8 mouse cellular contexts compared by ENCODE assay signal in the genomic region with DNA sequence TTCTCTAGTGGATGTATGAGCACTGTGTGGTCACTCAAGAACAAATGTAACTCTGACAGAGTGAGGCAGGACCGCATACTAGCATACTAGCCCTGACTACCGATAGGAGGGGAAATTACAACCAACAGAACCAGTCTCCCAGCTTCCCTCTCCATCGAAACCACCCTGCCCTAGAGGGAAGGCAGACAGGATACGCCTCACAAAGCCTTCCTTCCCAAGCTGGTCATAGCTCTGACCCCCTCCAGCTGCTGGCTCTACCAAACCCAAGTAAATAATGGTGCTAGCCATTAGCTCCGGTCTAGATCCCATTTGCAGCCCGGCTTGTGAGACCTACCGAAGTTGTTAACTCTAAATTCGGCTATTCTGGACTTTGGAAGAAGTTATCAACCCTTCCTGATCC. TPM values are rescaled to one million over a fixed set of nuclear protein-coding genes. Genes with fewer than 3 reads are reported as not detected.
A peak's percentile ranks its signal among the peaks of the same experiment; 100 is the strongest.
DNase-seq lines count a peak whose midpoint lies in the region; ATAC-seq lines count a peak whose summit lies in the region.

No protein-coding gene starts in this region.

- H3K4me3 ChIP-seq in embryonic facial prominence, embryonic 10.5 days, result peak overlapping the region; percentile 99
- peak overlapping the region; percentile 99 for H3K4me3 ChIP-seq in hindbrain, embryonic 12.5 days

- H3K27ac ChIP-seq in embryonic facial prominence, embryonic 10.5 days (replicated peaks), result no peak overlapping the region
- H3K27ac ChIP-seq in hindbrain, embryonic 12.5 days, result no peak overlapping the region

- peaks cover 41% of the 10 kb centered on the region for H3K4me1 ChIP-seq in embryonic facial prominence, embryonic 10.5 days
- peaks cover 31% of the 10 kb centered on the region for H3K4me1 ChIP-seq in hindbrain, embryonic 12.5 days

- peak; percentile 37 to 42 for DNase-seq in heart, adult 18-20 months
- no peak for DNase-seq in heart, postnatal 36 days
- DNase-seq in embryonic facial prominence, embryonic 10.5 days (ENCODE audit: low spot score), result peak; percentile 20
- DNase-seq in lung, postnatal 10 days, result peak; percentile 30
- DNase-seq in T-cell, adult 2 months (ENCODE audit: low spot score), result no peak
- no peak for DNase-seq in ovary, postnatal 14 days (ENCODE audit: low spot score)
- no peak for DNase-seq in urinary bladder, postnatal 4 days (ENCODE audit: low spot score in 2 of 2)

- H3K9me3 ChIP-seq in embryonic facial prominence, embryonic 10.5 days, result no peaks in the 10 kb centered on the region
- no peaks in the 10 kb centered on the region for H3K9me3 ChIP-seq in hindbrain, embryonic 12.5 days (replicated peaks)

- H3K36me3 ChIP-seq in embryonic facial prominence, embryonic 10.5 days (replicated peaks), result peaks cover 30% of the 10 kb centered on the region
- no peaks in the 10 kb centered on the region for H3K36me3 ChIP-seq in hindbrain, embryonic 12.5 days

- ATAC-seq in hindbrain, embryonic 12.5 days (ENCODE audit: low FRiP score), result no peak

- H3K9ac ChIP-seq in hindbrain, embryonic 12.5 days, result peak overlapping the region; percentile 97

- H3K4me2 ChIP-seq in hindbrain, embryonic 12.5 days (replicated peaks), result peak overlapping the region; percentile 93

- H3K27me3 ChIP-seq in embryonic facial prominence, embryonic 10.5 days (replicated peaks; ENCODE audit: low read depth, poor library complexity, severe bottlenecking), result no peaks in the 10 kb centered on the region
- H3K27me3 ChIP-seq in hindbrain, embryonic 12.5 days, result no peaks in the 10 kb centered on the region

- 26% methylated on average over 8 of the region's 8 CpGs for WGBS in embryonic facial prominence, embryonic 10.5 days
- 29% methylated on average over 8 of the region's 8 CpGs for WGBS in hindbrain, embryonic 12.5 days

- intact Hi-C loops in heart, postnatal 36 days (cut with DNase I), result no loop called here

RNA-seq across cellular contexts. Expression of gene Gm5767, which starts 55.5 kb away (rescaled TPM):
- total RNA-seq in heart, adult 18-20 months (2021), result not detected
- not detected for total RNA-seq in heart, postnatal 36 days (2021)
- not detected in 2 replicates for polyA plus RNA-seq in embryonic facial prominence, embryonic 10.5 days (2016; fragmentation: Nextera tagmentation; extraction: Ambion mirVana)
- not detected in 2 replicates for polyA plus RNA-seq in hindbrain, embryonic 12.5 days (2016; fragmentation: Nextera tagmentation; extraction: Ambion mirVana)

RNA-seq across cellular contexts. Expression of gene Usp7, which starts 56.1 kb away (rescaled TPM):
- 10 to 100 TPM; 41.3 to 49.2 TPM for total RNA-seq in heart, adult 18-20 months (2021)
- total RNA-seq in heart, postnatal 36 days (2021), result 10 to 100 TPM; 49.3 to 50.9 TPM
- polyA plus RNA-seq in embryonic facial prominence, embryonic 10.5 days (2016; fragmentation: Nextera tagmentation; extraction: Ambion mirVana), result 29.2 and 31.6 TPM in 2 replicates
- 32.1 and 34.9 TPM in 2 replicates for polyA plus RNA-seq in hindbrain, embryonic 12.5 days (2016; fragmentation: Nextera tagmentation; extraction: Ambion mirVana)

Comparison
In these comparisons a context has a peak if more than half of its experiments do, and no peak if none do; other contexts are left out.
1. DNase-seq: peak in heart, adult 18-20 months (2 of 2), embryonic facial prominence, embryonic 10.5 days (single experiment) and lung, postnatal 10 days (single experiment); none in heart, postnatal 36 days (0 of 2), T-cell, adult 2 months (single experiment), ovary, postnatal 14 days (single experiment) and urinary bladder, postnatal 4 days (0 of 2).